Mouse (Mus musculus) regulatory T cell (primary cell): ENCODE measurements around the gene Pih1d1.
"Not testable (repeated sequence)": the region's sequence is repeated elsewhere in the genome, so short reads cannot be mapped to it uniquely, and the experiment has no call there.

Experiments used
- in situ Hi-C: fragments of 300-600 bp; cut with MboI, MseI; formaldehyde crosslinking; loops from one replicate; pipeline ENCODE4 v1.15.1; 2025; ENCODE audit warnings: high pct_unique_total_duplicates

The Pih1d1 gene

DNA sequence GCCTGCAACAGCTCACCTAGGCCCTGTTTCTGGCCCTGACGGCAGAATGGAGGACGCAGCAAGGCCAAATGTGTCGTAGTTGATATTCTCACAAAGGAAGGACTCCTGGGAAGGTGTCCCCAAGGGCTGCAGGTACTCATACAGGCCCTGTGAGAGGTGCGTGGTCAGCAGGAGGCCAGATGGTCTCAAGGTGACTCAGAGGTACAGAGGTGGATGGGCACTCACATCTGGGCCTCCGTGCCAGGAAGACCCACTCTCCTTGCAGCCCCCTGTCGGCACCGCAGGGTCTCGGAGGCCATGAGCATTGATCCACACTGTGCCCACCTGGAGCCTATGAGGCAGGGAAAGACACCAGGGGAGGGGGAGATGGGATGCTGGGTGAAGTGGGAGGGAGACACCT, 8.6 kb upstream of the Pih1d1 start:
- in situ Hi-C loops = no loop called here

DNA sequence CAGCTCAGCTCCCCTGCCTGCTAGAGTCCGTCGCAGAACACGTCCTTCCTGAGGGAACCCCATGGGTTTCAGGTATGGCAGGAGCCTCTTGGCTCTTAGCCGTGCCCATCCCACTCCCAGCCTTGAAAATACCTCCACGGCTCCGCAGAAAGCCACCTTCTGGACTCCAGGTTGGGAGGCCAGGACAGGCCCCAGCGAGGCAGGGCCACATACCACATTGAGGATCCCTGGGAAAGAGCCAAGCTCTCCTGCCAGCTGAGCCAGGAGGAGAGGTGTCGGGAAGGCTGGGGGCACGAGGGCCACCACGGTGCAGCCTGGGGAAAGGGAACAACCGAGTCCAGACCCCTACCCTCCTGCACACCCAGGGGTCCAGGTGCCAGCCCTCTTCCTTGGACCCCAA, 6.8 kb upstream of the Pih1d1 start:
- in situ Hi-C loops = no loop called here

DNA sequence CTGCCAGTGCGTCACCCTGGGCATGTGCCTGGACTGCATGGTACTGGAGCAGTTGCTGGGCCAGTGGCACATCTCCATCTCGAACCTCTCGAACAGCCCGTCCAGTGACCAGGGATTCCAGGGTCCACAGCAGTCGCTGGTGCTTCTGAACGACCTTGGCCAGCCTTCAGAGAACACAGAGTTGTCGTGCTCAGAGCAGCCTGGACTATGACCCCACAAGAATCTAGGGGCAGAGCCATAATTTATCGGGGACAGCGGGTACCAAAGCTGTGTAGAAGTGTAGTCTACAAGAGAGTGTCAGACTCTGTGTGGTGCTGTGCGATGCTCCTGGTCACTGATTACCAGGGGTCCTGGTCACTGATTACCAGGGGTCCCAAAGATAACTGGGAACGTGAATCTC, 6.2 kb upstream of the Pih1d1 start:
- in situ Hi-C loops = no loop called here

DNA sequence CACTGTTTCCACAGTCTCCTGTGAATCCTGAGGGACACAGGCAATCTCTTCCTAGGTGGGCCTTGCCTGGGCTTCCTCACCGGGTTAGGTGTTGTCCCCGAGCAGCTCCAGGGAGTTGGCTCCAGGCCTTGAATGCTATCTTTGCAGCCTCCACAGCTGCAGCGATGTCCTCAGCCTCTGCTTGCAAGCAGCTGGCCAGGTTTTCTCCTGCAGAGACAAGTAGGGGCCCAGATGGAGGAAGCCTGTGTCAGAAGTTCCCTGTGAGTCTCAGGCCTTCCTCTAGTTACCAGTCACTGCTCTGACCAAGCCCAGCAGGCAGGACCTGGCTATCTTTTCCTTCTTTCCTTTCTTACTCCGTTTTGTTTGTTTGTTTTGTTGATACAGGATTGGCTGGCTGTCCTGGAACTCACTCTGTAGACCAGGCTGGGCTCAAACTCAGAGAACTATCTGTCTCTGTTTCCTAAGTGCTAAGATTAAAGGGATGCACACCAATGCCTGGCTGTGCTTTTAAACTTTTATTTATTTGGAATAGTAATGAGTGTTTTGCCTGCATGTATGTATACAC, 5.5 kb upstream of the Pih1d1 start:
- in situ Hi-C loops = no loop called here

DNA sequence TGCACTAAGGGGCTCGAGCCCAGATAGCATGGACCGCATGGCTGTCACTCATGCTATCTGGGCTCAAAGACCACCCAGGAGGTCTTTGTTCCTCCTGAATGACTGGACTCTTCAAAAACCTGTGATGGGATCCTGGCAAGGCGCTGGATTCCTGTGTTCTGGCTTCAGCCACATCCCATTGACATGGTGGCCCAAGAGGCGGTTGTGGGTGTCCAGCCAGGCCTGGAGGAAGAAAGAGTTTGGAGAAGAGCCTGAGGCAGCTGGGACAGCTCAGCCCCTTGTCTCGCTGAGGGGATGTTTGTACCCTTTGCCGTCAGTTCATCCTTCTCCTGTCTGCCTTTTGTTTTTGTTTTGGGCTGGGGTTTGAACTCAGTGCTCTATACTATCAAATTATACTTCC, 4.6 kb upstream of the Pih1d1 start:
- in situ Hi-C loops = no loop called here

DNA sequence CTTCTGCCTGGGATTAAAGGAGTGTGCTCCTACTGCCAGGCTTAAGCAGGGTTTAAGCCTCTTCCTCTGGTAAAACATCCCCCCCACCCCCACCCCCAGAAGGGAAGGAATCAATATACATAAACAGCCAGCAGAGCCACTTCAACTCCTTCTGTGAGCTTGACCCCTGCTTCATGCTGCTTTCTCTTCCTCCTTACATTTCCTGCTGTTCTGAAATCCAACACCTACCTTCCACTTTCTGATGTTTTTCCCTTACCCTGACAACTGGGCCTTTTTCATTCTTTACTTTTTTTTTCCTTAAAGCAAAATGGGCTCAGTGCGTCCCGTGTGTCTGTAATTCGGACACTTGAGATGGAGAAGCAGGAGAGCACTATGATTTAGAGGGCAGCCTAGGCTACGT, 3.8 kb upstream of the Pih1d1 start:
- in situ Hi-C loops = no loop called here

DNA sequence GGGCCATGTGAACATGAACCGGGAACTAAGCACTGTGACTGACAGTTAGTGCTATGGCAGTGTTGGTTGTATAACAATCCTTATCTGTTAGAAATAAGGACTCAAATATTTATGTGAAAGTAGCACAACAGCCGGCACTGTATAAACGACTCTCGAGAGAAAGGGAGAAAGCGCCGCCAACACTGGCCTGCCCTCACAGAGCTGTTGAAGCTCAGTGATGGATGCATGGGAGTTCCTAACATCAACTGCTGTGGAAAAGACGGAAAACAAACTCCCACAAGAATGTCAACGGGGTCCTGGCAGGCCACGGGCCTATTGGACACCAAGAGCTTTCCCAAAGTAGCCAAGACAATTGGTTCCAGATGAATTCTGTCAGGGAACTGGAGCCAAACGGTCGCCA, 2.8 kb upstream of the Pih1d1 start:
- in situ Hi-C loops = no loop called here

DNA sequence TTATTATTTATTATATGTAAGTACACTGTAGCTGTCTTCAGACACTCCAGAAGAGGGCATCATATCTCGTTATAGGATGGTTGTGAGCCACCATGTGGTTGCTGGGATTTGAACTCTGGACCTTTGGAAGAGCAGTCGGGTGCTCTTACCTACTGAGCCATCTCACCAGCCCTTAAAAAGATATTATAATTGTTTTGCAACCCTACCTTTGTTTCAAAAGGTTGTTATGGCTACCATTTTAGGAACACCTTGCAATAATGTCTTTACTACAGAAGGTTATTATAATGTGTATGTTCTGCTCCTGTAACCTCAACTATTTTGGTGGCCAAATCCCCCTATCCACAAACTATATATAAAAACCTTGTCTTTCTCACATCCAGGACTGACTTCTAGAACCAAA, 1.1 kb upstream of the Pih1d1 start:
- in situ Hi-C loops = not testable (repeated sequence)

DNA sequence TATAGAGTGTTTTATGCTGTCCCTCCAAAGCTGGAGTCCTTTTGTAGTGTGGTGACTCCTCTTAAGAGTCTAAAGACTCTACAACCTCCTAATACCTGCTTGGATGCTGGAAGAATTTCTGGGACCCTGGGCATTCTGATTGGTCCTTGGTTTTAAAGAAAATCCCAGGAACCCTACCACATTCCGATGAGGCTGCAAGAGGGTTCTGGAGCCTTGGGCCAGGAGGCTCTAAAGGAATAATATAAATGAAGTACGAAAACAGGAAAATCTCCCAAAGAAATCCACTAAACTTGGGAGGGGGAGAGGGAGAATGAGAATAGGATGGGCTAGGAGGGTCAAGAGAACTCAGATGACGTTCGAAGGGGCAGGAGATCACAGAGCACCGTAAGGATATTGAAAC, 517 bp upstream of the Pih1d1 start:
- in situ Hi-C loops = no loop called here

DNA sequence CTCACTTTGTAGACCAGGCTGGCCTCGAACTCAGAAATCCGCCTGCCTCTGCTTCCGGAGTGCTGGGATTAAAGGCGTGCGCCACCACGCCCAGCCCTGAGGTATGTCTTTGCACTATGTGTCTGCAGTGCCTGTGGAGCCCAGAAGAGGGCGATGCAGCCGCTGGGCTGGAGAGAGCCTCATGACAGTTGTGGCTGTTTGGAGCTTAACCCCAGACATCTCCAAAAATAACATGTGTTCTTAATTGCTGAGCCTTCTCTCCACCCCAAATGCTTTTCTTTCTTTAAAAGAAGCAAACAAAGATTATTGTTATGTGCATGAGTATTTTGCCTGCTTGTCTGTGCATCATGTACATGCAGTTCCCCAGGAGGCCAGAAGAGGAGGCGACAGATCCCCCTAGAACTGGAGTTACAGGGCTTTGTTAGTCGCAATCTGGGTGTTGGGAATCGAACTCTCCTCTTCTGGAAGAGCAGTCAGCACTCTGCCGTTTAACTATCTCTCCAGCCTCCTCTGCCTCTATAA, 951 bp downstream of the Pih1d1 start:
- in situ Hi-C loops = no loop called here

DNA sequence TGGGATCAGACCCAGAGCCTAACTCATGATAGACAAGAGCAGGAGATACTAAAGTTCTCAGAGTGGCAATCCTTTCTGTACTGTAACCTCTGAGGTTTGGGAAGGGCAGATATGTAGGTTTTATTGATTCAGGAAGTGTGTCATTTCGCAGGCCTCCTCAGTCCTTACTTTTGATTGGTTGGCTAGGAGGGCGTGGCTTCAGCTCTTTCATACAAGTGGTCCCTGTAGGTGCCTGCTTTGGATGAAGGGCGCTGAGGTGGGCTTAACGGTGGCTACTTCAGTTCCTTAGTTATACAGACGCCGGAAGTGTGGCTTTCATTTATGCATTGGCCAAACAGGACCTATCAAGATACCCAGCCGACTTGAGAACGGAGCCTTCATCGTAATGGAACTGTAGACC, 1.5 kb downstream of the Pih1d1 start:
- in situ Hi-C loops = no loop called here

DNA sequence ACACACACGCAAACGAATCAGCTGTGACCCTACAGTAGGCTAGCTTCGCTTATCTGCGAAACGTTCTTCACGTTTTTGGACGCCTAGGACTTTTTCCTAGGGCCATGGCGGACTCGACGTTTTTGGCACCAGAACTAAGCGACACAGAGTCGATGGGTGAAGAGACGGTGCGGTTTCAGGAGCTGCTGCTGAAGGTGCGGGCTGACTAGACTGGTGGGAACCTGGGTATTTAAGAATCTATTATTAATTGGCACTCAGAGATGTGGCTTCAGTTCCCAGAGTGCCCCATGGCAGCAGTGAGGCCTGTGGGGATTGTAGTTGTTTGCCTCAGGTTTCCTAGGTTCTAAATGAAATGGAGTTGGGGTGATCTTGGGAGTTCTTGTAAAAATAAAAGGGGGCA, 2.1 kb downstream of the Pih1d1 start:
- in situ Hi-C loops = no loop called here

DNA sequence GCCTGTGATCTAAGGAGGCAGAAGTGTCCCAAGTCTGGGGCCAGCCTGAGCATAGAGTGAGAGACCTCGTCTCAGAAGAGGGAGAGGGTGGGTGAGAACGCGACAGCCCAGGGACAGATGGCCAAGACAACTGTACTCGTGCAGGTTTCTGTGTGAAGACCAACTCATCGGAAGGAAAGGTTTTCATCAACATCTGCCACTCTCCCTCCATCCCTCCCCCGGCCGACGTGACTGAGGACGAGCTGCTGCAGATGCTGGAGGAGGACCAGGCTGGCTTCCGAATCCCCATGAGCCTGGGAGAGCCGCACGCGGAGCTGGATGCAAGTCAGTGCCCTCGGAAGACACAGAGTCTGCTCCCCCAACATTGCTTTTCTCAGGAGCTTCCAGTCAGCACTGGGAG, 3.4 kb downstream of the Pih1d1 start:
- in situ Hi-C loops = no loop called here

DNA sequence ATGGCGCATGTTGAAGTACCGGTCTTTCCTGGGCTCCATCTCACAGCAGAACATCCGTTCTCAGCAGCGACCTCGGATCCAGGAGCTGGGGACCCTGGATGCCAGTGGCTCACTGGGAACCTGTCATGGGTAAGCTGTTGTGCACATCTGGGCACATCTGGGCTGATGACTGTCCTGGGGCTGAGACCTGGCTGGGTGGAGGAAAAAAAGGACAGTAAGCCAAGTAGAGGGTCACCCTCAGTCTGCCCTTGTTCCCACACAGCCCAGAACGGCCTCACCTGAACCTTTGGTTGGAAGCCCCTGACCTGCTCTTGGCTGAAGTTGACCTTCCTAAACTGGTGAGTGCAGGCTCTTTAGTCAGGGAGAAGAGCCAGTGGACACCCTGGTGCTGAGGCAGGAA, 4.9 kb downstream of the Pih1d1 start:
- in situ Hi-C loops = no loop called here

DNA sequence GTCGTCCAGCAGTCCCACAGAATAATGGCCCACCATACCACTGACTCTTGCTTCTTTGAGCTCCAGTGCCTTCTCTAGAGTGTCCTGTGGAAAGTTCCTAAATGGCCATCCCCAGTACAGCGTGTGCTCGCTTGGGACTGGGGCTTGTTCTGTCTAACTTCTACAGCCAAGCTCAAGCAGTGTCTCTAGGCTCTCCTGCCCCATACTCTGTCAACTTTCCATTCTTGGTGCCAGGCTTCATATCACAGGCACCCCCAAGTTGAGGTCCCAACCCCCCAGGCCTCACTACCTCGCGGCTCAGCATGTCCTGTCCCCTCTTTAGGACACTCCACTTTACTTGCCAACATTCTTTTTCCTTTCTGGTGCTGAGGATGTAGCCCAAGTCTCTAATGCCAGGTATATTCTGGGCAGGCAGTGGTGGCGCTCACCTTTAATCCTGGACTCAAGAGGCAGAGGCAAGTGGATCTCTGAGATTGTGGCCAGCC, 6.3 kb downstream of the Pih1d1 start:
- in situ Hi-C loops = no loop called here

DNA sequence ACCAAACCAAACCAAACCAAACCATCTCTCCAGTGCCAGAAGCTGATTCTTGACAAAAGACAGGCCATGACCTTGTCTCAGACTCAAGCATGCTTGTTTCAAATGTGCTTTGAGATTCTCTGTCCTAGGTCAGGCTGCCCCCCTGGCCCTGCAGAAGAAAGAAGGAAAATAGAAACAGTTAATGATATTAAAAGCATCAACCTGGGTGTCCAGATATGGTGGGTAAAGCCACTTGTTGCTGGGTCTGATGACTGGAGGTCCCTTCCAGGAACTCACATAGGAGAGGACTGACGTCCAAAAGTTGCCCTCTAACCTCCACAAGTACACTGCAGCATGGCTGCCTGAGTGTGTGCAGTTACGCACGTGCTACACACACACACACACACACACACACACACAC, 6.8 kb downstream of the Pih1d1 start:
- in situ Hi-C loops = no loop called here

DNA sequence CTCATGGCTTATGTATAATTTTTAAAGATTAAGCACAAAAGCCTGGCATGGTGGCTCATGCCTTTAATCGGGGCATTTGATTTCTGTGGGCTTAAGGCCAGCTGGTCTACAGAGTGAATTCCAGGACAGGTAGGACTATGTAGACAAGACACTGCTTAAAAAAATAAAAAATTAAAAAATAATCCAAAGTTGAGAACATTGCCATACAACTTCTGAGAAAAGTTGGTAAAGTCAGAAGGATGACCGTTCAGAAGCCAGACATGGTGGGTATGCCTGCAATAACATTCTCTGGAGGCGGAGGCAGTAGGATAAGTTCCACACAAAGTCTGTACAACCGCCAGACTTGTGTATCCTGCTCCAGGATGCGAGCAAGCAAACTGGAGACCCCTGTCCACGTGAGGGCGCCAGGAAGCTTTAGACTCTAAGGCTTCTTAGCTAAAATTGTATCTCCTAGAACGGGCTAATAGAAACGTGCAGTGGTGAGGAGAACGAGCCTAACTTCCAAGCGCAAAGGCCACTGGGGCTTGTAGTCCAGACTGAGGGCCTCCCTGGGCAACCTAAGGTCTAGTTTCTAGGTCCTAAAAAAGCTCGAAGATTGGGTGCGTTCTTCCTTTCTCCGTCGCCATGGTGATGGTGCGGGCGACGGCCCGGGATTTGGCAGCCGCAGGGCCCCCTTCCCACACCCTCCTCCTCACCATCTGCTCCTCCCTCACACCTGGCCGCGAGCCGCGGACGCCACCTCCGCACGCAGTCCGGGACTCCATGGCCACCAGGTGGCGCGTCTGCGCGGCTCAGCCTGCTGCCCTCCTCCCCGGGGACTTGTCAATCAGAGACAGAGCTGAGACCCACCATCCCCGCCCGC, 7.7 kb downstream of the Pih1d1 start:
- in situ Hi-C loops = no loop called here

DNA sequence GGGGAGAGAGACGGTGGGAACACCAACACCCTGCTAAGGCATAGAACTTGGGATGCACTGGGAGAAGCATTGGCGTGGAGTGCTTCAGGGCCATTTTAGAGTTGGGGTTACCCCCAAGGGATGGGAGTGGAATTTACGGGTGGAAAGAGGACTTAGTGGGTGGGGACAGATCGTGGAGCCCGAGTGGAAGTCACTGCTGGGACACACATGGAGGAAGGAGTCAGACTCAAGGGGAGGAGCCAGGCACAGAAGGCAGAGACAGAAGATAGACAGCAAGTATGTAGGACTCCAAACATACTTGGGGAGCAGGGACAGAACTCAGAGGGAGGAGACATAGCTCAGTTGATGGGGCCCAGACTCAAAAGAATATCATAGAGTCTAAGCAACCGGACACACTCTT, 8.4 kb downstream of the Pih1d1 start:
- in situ Hi-C loops = no loop called here

DNA sequence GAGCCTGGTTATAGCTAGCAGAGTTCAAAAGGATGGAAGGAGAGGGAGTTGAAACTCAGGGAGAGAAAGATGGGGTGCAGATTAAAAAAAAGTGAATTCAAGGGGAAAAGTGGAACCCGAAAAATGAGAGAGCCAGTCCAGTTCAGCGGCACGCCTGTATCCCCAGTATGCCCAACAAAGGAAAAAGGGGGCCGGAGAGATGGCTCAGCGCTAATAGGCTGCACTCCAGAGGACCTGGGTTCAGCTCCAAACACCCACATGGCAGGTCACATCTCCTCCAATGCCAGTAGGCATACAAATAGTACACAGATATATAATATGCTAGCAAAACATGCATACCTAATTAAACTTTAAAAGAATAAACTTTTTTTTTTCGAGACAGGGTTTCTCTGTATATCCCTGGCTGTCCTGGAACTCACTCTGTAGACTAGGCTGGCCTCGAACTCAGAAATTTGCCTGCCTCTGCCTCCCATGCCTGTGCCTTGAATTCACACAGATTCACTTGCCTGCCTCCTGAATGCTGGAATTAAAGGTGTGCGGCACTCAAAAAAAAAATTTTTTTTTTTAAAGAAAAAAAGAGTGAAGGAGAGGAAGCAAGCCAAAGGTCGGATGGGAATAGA, 9.0 kb downstream of the Pih1d1 start:
- in situ Hi-C loops = no loop called here

DNA sequence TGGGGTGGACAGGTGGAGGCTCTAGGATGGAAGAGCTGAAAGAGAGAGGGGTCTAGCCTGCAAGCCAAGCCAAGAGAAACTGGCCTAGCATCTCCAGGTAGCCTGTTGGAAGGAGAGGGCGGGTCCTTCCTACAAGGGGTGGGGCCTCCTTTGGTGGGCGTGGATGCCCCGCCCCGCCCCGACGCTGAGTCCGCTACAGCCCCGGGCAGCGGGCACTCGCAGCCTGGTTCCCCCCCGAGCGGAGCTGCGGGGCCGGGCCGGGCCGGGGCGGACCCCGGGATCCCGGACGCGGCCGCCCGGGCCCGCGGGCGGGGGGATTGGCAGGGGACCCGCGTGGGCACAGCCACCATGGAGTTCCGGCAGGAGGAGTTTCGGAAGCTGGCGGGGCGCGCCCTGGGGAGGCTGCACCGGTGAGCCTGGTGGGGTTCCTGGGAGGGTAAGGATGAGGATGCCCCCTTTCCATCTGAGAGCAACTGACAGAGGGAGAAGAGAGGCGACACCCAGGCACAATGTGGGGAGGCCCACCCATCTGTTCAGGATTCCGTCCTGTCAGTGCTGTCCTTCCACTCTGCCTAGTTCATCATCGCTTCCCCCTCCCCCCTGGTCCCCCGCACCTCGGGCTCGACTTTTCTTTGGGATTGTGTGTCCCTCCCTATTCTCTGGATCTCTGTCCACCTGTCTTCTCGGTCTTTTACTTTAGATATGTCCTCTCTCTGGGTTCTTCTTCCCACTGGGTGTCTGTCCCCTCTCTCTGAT, 9.8 kb downstream of the Pih1d1 start, which contains the start of gene Slc17a7:
Gene Slc17a7, plus strand, starts transcription at position 215 of the 756 bp plus-strand sequence.
- in situ Hi-C loops = no loop called here

DNA sequence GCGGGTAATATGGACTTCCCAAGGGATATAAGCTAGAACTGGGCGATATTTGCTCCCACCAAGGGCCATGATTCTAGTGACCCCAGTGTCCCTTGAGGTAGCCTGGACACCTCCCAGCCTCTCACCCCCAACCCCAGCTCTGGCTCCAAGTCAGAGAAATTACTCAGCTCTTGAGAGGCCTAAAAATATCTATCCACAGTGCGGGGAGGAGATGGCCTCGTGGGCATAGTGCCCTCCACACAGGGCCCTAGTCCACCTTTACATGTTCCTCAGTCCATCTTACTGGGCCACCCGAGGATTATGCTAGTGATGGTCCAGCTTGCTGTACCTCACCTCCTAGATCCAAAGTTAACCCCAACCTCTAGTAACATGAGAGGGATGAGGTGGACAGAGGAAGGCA, 10.7 kb downstream of the Pih1d1 start:
- in situ Hi-C loops = no loop called here

DNA sequence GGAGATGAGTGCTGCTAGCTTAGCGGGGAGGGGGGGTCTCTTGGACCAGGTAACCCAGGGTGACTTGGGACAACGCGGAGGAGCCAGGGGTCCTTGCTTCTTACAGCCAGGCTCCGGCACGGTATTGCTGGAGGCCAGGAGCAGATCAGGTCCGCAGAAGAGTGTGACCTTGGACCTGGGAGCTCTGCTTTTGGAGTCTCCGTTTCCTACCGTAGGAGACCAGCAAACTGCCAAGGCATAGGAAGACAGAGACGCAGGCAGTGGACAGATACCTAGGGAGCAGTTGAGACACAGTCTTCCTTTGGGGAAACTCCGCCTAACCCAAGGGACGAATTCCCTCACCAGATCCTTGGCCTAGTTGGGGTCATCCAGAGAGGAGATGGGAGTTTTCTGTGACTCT, 11.6 kb downstream of the Pih1d1 start:
- in situ Hi-C loops = no loop called here
